In the genomic region with DNA sequence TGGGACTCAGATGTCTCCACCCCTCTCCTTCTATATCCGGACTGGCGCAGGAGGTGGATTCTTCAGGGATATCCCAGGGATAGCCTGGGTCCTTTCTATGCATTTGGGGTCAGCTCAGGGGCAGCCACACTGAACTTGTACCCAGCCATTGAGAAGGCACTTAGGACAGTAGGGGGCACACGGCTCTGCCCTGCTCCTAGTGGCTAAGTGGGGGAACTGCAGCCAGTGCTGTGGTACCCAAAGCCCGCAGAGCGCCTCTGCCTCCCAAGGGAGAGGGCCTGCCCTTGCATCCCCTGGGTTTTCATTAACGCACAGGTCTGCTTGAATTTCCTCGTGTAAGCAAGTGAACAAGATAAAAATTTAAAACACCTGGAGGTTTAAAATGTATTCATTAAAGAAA, we compare ENCODE assay signal across 9 mouse cellular contexts.
A peak's percentile ranks its signal among the peaks of the same experiment; 100 is the strongest.
DNase-seq lines count a peak whose midpoint lies in the region; ATAC-seq and TF ChIP-seq lines count a peak whose summit lies in the region.
"Had no signal": no experiment of that assay in that cellular context is flagged by ENCODE, and none has a peak within 500 bp of the region (broad histone marks: within the 10 kb centered on the region; RNA-seq: fewer than 3 reads in every experiment).

No protein-coding gene starts in this region.

- no peaks in the 10 kb centered on the region; the same call in 1 of the 2 replicates for H3K4me1 ChIP-seq in lung, embryonic 14.5 days (ENCODE audit: insufficient read depth)
- peaks cover 5% of the 10 kb centered on the region; the same call in 1 of the 2 replicates for H3K4me1 ChIP-seq in embryonic fibroblast, embryonic 13.5 days (ENCODE audit: control insufficient read depth, insufficient read depth, low read length)

- peak; percentile 66 for DNase-seq in embryo, embryonic 10 days (ENCODE audit: low spot score)
- no peak for DNase-seq in embryo, embryonic 9.5 days (ENCODE audit: extremely low spot score)
- peak; percentile 60 for DNase-seq in lung, embryonic 14.5 days
- DNase-seq in lung, adult 18-20 months, result no peak
- DNase-seq in thymus, postnatal 0 days (ENCODE audit: low spot score), result peak; percentile 33
- DNase-seq in layer of hippocampus, adult 8-10 months (ENCODE audit: low spot score in 2 of 2), result no peak
- no peak for DNase-seq in urinary bladder, adult 18-20 months (ENCODE audit: low spot score in 2 of 2)
- DNase-seq: heart, adult 18-20 months had no signal

- no peak for ATAC-seq in lung, embryonic 14.5 days (ENCODE audit: insufficient read depth)

- no peak overlapping the region for H3K9ac ChIP-seq in lung, embryonic 14.5 days

- no peak for TF ChIP-seq POLR2A in embryonic fibroblast, embryonic 13.5 days (IDR thresholded peaks at IDR 0.05; ENCODE audit: low read depth, low read length)

- TF ChIP-seq CTCF in lung, embryonic 14.5 days (IDR thresholded peaks at IDR 0.05; ENCODE audit: low read depth), result peak; percentile 87
- TF ChIP-seq CTCF in embryonic fibroblast, embryonic 13.5 days (IDR thresholded peaks at IDR 0.05; ENCODE audit: borderline replicate concordance, insufficient read depth, low read length), result peak; percentile 54; the same call in 1 of the 2 replicates

- H3K4me3 ChIP-seq in lung, embryonic 14.5 days (ENCODE audit: low read depth, low read length), result no peak overlapping the region
- H3K4me3 ChIP-seq in embryonic fibroblast, embryonic 13.5 days (ENCODE audit: insufficient read depth, low read length), result no peak overlapping the region

- H3K27ac ChIP-seq in lung, embryonic 14.5 days (ENCODE audit: low read depth), result no peak overlapping the region
- H3K27ac ChIP-seq in embryonic fibroblast, embryonic 13.5 days (ENCODE audit: insufficient read depth, low read length), result no peak overlapping the region

- no peaks in the 10 kb centered on the region for H3K27me3 ChIP-seq in lung, embryonic 14.5 days (ENCODE audit: insufficient read depth, low read length)

- H3K9me3 ChIP-seq in lung, embryonic 14.5 days (ENCODE audit: low read depth, low read length), result no peaks in the 10 kb centered on the region

- no peaks in the 10 kb centered on the region for H3K36me3 ChIP-seq in lung, embryonic 14.5 days (ENCODE audit: insufficient read depth)

- whole genome bisulfite sequencing in lung, embryonic 14.5 days, result 68% methylated on average over 7 of the region's 7 CpGs

- no peak overlapping the region for H3K4me2 ChIP-seq in lung, embryonic 14.5 days

Comparison
In these comparisons a context has a peak if more than half of its experiments do, and no peak if none do; other contexts are left out.
1. DNase-seq: peak in embryo, embryonic 10 days (single experiment), lung, embryonic 14.5 days (single experiment) and thymus, postnatal 0 days (single experiment); none in embryo, embryonic 9.5 days (single experiment), lung, adult 18-20 months (0 of 2), layer of hippocampus, adult 8-10 months (0 of 2) and urinary bladder, adult 18-20 months (0 of 2).